10 mouse cellular contexts compared by ENCODE assay signal in the genomic region with DNA sequence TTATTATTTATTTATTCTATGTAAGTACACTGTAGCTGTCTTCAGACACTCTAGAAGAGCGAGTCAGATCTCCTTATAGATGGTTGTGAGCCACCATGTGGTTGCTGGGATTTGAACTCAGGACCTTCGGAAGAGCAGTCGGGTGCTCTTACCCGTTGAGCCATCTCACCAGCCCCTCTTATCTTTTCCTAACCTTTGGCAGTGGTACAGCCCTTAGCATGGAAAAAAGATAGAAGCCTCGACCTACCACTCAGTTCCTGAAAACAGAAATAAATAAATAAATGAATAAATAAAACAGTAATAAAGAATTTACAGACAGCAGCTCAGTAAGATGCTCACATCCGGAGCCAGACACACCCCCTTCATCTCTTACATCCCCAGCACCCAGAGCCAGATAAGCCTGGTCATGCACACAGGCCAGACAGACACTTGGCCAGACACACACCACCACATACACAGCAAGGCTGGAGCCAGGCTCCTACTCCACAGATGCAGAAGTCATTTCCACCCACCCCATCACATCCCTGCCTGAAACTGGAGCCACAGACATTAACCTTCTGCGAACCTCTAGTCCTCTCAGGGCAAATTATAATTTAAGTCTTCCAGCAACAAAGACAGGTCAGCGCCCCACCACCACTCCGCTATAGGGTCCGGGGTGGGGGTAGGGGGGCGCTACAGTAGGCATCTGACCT. TPM values are rescaled to one million over a fixed set of nuclear protein-coding genes. Genes with fewer than 3 reads are reported as not detected.
DNase-seq lines count a peak whose midpoint lies in the region; ATAC-seq and TF ChIP-seq lines count a peak whose summit lies in the region.
"Had no signal": no experiment of that assay in that cellular context is flagged by ENCODE, and none has a peak within 500 bp of the region (broad histone marks: within the 10 kb centered on the region; RNA-seq: fewer than 3 reads in every experiment).

No protein-coding gene starts in this region.

- peaks cover 36 to 58% of the 10 kb centered on the region in 2 experiments for H3K4me1 ChIP-seq in heart, embryonic 14.5 days (ENCODE audit: control insufficient read depth in 2 of 2, insufficient read depth in 2 of 2, low read length in 2 of 2)
- H3K4me1 ChIP-seq in heart, adult 2 months (ENCODE audit: control insufficient read depth, insufficient read depth, low read length), result peaks cover 6% of the 10 kb centered on the region
- H3K4me1 ChIP-seq in embryonic facial prominence, embryonic 12.5 days, result peaks cover 54% of the 10 kb centered on the region
- H3K4me1 ChIP-seq in hindbrain, postnatal 0 days (ENCODE audit: insufficient read depth, low read length), result peaks cover 47% of the 10 kb centered on the region
- peaks cover 50% of the 10 kb centered on the region for H3K4me1 ChIP-seq in midbrain, embryonic 16.5 days (ENCODE audit: control insufficient read depth, insufficient read depth, low read length)

- H3K4me2 ChIP-seq in heart, embryonic 14.5 days (ENCODE audit: low read length), result peak overlapping the region; percentile 95
- peak overlapping the region; percentile 89 for H3K4me2 ChIP-seq in embryonic facial prominence, embryonic 12.5 days (replicated peaks)
- H3K4me2 ChIP-seq in hindbrain, postnatal 0 days (ENCODE audit: low read depth, low read length), result peak overlapping the region; percentile 88
- H3K4me2 ChIP-seq in midbrain, embryonic 16.5 days (ENCODE audit: low read length), result peak overlapping the region; percentile 76

- peak overlapping the region; percentile 27 to 100; a peak in 3 of 4 replicates for H3K27ac ChIP-seq in heart, embryonic 14.5 days (replicated peaks in 1 of 2; ENCODE audit: control insufficient read depth in 1 of 2, insufficient read depth in 1 of 2, low read depth in 2 of 2, low read length in 2 of 2)
- no peak overlapping the region for H3K27ac ChIP-seq in heart, adult 2 months
- peak overlapping the region; percentile 98 for H3K27ac ChIP-seq in embryonic facial prominence, embryonic 12.5 days
- H3K27ac ChIP-seq in hindbrain, postnatal 0 days, result peak overlapping the region; percentile 97; the same call in 1 of the 2 replicates
- H3K27ac ChIP-seq in midbrain, embryonic 16.5 days (ENCODE audit: low read length), result peak overlapping the region; percentile 38

- H3K27me3 ChIP-seq in heart, embryonic 14.5 days (ENCODE audit: control insufficient read depth, insufficient read depth, low read length), result no peaks in the 10 kb centered on the region
- H3K27me3 ChIP-seq in heart, adult 2 months (ENCODE audit: control insufficient read depth, insufficient read depth, low read length), result no peaks in the 10 kb centered on the region
- H3K27me3 ChIP-seq in embryonic facial prominence, embryonic 12.5 days, result no peaks in the 10 kb centered on the region
- H3K27me3 ChIP-seq in hindbrain, postnatal 0 days (ENCODE audit: insufficient read depth, low read length), result no peaks in the 10 kb centered on the region
- H3K27me3 ChIP-seq in midbrain, embryonic 16.5 days (ENCODE audit: control insufficient read depth, insufficient read depth, low read depth, low read length), result no peaks in the 10 kb centered on the region

- 53% methylated on average over 11 of the region's 11 CpGs for WGBS in heart, embryonic 14.5 days
- WGBS in heart, adult 2 months, result 67% methylated on average over 11 of the region's 11 CpGs
- 48% methylated on average over 11 of the region's 11 CpGs for WGBS in embryonic facial prominence, embryonic 12.5 days
- 43% methylated on average over 11 of the region's 11 CpGs for WGBS in hindbrain, postnatal 0 days
- 50% methylated on average over 11 of the region's 11 CpGs for WGBS in midbrain, embryonic 16.5 days

- no peak for TF ChIP-seq CTCF in heart, adult 2 months (IDR thresholded peaks at IDR 0.05)
- no peak for TF ChIP-seq CTCF in hindbrain, postnatal 0 days (IDR thresholded peaks at IDR 0.05; ENCODE audit: low read depth)

- ATAC-seq in heart, embryonic 14.5 days (ENCODE audit: insufficient number of reproducible peaks, insufficient read depth, low FRiP score, low read depth), result no peak
- no peak for ATAC-seq in embryonic facial prominence, embryonic 12.5 days (ENCODE audit: insufficient number of reproducible peaks, insufficient read depth, low FRiP score, low TSS enrichment)
- no peak for ATAC-seq in hindbrain, postnatal 0 days
- no peak for ATAC-seq in midbrain, embryonic 16.5 days

- H3K9me3 ChIP-seq in heart, embryonic 14.5 days (ENCODE audit: control insufficient read depth, low read length), result no peaks in the 10 kb centered on the region
- no peaks in the 10 kb centered on the region for H3K9me3 ChIP-seq in embryonic facial prominence, embryonic 12.5 days
- no peaks in the 10 kb centered on the region for H3K9me3 ChIP-seq in hindbrain, postnatal 0 days (ENCODE audit: low read length)
- H3K9me3 ChIP-seq in midbrain, embryonic 16.5 days (replicated peaks; ENCODE audit: control insufficient read depth, low read length, poor library complexity, severe bottlenecking), result no peaks in the 10 kb centered on the region

- no peak for TF ChIP-seq POLR2A in heart, adult 2 months (IDR thresholded peaks at IDR 0.05; ENCODE audit: insufficient read depth, low read depth, low read length)

- H3K36me3 ChIP-seq in heart, embryonic 14.5 days (ENCODE audit: control insufficient read depth, insufficient read depth, low read length), result peaks cover 10% of the 10 kb centered on the region
- no peaks in the 10 kb centered on the region for H3K36me3 ChIP-seq in heart, adult 2 months (ENCODE audit: control insufficient read depth, insufficient read depth, low read length)
- peaks cover 12% of the 10 kb centered on the region for H3K36me3 ChIP-seq in embryonic facial prominence, embryonic 12.5 days
- peaks cover under 1% of the 10 kb centered on the region; the same call in 1 of the 2 replicates for H3K36me3 ChIP-seq in hindbrain, postnatal 0 days (ENCODE audit: insufficient read depth, low read length)
- peaks cover 3% of the 10 kb centered on the region; the same call in 1 of the 2 replicates for H3K36me3 ChIP-seq in midbrain, embryonic 16.5 days (ENCODE audit: control insufficient read depth, insufficient read depth, low read length)

- H3K79me2 ChIP-seq in heart, adult 2 months (replicated peaks; ENCODE audit: control insufficient read depth, insufficient read depth, low read length), result no peaks in the 10 kb centered on the region; the same call in 1 of the 2 replicates

- H3K4me3 ChIP-seq in heart, embryonic 14.5 days (ENCODE audit: control insufficient read depth in 1 of 2, insufficient read depth in 1 of 2, low read depth in 1 of 2, low read length in 2 of 2), result peak overlapping the region; percentile 78 to 90
- no peak overlapping the region for H3K4me3 ChIP-seq in heart, adult 2 months
- peak overlapping the region; percentile 91 for H3K4me3 ChIP-seq in embryonic facial prominence, embryonic 12.5 days
- H3K4me3 ChIP-seq in hindbrain, postnatal 0 days (ENCODE audit: low read length), result peak overlapping the region; percentile 74
- peak overlapping the region; percentile 88 for H3K4me3 ChIP-seq in midbrain, embryonic 16.5 days (ENCODE audit: low read depth, low read length)

- TF ChIP-seq EP300 in heart, adult 2 months (IDR thresholded peaks at IDR 0.05; ENCODE audit: insufficient read depth, low read depth, low read length), result no peak

- no peak for DNase-seq in heart, adult 2 months
- DNase-seq in hindbrain, postnatal 0 days (ENCODE audit: low spot score), result no peak
- no peak for DNase-seq in layer of hippocampus, adult 8-10 months (ENCODE audit: low spot score in 2 of 2)
- no peak for DNase-seq in thymus, postnatal 10 days (ENCODE audit: low spot score in 2 of 2)
- no peak for DNase-seq in urinary bladder, postnatal 4 days (ENCODE audit: low spot score in 2 of 2)
- DNase-seq: gastrocnemius, postnatal 36 days; lung, postnatal 14 days had no signal

- peak overlapping the region; percentile 98 for H3K9ac ChIP-seq in heart, embryonic 14.5 days (ENCODE audit: low read length)
- no peak overlapping the region for H3K9ac ChIP-seq in heart, adult 2 months (ENCODE audit: low read depth, low read length)
- peak overlapping the region; percentile 97 for H3K9ac ChIP-seq in embryonic facial prominence, embryonic 12.5 days
- H3K9ac ChIP-seq in hindbrain, postnatal 0 days (replicated peaks; ENCODE audit: low read length), result peak overlapping the region; percentile 97; the same call in 1 of the 2 replicates
- peak overlapping the region; percentile 94 for H3K9ac ChIP-seq in midbrain, embryonic 16.5 days (ENCODE audit: low read depth, low read length)

- intact Hi-C loops in heart, adult 2 months (cut with DNase I), result no loop called here

RNA-seq across cellular contexts. Expression of a gene that starts 3.0 kb away (rescaled TPM):
- polyA plus RNA-seq in heart, embryonic 14.5 days (2014; fragmentation: Nextera tagmentation; extraction: Ambion mirVana), result 12.5 and 14.5 TPM in 2 replicates
- 1 to 10 TPM; 4.1 to 5.6 TPM for total RNA-seq in heart, adult 2 months (2021)
- polyA plus RNA-seq in heart, adult 2 months (2012; rRNA removed), result 9.5 and 17.8 TPM in 2 replicates
- 20.6 and 21.6 TPM in 2 replicates for polyA plus RNA-seq in embryonic facial prominence, embryonic 12.5 days (2016; fragmentation: Nextera tagmentation; extraction: Ambion mirVana)
- 11.3 and 18.0 TPM in 2 replicates for total RNA-seq in hindbrain, postnatal 0 days (2014; rRNA removed)
- polyA plus RNA-seq in hindbrain, postnatal 0 days (2015; fragmentation: Nextera tagmentation; extraction: Ambion mirVana), result 13.3 and 14.8 TPM in 2 replicates
- polyA plus RNA-seq in midbrain, embryonic 16.5 days (2015; fragmentation: Nextera tagmentation; extraction: Ambion mirVana), result 18.2 and 19.1 TPM in 2 replicates
- 10 to 100 TPM; 23.9 to 35.3 (median 29.0) TPM for total RNA-seq in layer of hippocampus, adult 8-10 months (2022)

RNA-seq across cellular contexts. Expression of a gene that starts 5.9 kb away (rescaled TPM):
- polyA plus RNA-seq in heart, embryonic 14.5 days (2014; fragmentation: Nextera tagmentation; extraction: Ambion mirVana), result 430 and 441 TPM in 2 replicates
- 100 to 1,000 TPM; 135 to 139 TPM for total RNA-seq in heart, adult 2 months (2021)
- polyA plus RNA-seq in heart, adult 2 months (2012; rRNA removed), result 273 and 314 TPM in 2 replicates
- 447 and 479 TPM in 2 replicates for polyA plus RNA-seq in embryonic facial prominence, embryonic 12.5 days (2016; fragmentation: Nextera tagmentation; extraction: Ambion mirVana)
- total RNA-seq in hindbrain, postnatal 0 days (2014; rRNA removed), result 453 and 498 TPM in 2 replicates
- polyA plus RNA-seq in hindbrain, postnatal 0 days (2015; fragmentation: Nextera tagmentation; extraction: Ambion mirVana), result 499 and 523 TPM in 2 replicates
- 387 and 401 TPM in 2 replicates for polyA plus RNA-seq in midbrain, embryonic 16.5 days (2015; fragmentation: Nextera tagmentation; extraction: Ambion mirVana)
- total RNA-seq in layer of hippocampus, adult 8-10 months (2022), result 100 to 1,000 TPM; 121 to 145 (median 133) TPM

RNA-seq across cellular contexts. Expression of a gene that starts 11.7 kb away (rescaled TPM):
- polyA plus RNA-seq in heart, embryonic 14.5 days (2014; fragmentation: Nextera tagmentation; extraction: Ambion mirVana), result 52.6 and 63.2 TPM in 2 replicates
- total RNA-seq in heart, adult 2 months (2021), result 100 to 1,000 TPM; 130 to 137 TPM
- 82.7 and 106 TPM in 2 replicates for polyA plus RNA-seq in heart, adult 2 months (2012; rRNA removed)
- polyA plus RNA-seq in embryonic facial prominence, embryonic 12.5 days (2016; fragmentation: Nextera tagmentation; extraction: Ambion mirVana), result 11.6 and 13.7 TPM in 2 replicates
- total RNA-seq in hindbrain, postnatal 0 days (2014; rRNA removed), result 21.2 and 24.0 TPM in 2 replicates
- 47.6 and 52.0 TPM in 2 replicates for polyA plus RNA-seq in hindbrain, postnatal 0 days (2015; fragmentation: Nextera tagmentation; extraction: Ambion mirVana)
- 24.4 and 29.8 TPM in 2 replicates for polyA plus RNA-seq in midbrain, embryonic 16.5 days (2015; fragmentation: Nextera tagmentation; extraction: Ambion mirVana)
- total RNA-seq in layer of hippocampus, adult 8-10 months (2022), result 10 to 100 TPM; 45.2 to 60.0 (median 56.7) TPM

RNA-seq across cellular contexts. Expression of a gene that starts 34.1 kb away (rescaled TPM):
- 3.2 and 3.3 TPM in 2 replicates for polyA plus RNA-seq in heart, embryonic 14.5 days (2014; fragmentation: Nextera tagmentation; extraction: Ambion mirVana)
- 10 to 100 TPM; 67.1 to 72.5 TPM for total RNA-seq in heart, adult 2 months (2021)
- 37.9 and 46.2 TPM in 2 replicates for polyA plus RNA-seq in heart, adult 2 months (2012; rRNA removed)
- polyA plus RNA-seq in embryonic facial prominence, embryonic 12.5 days (2016; fragmentation: Nextera tagmentation; extraction: Ambion mirVana), result 3.2 and 3.4 TPM in 2 replicates
- total RNA-seq in hindbrain, postnatal 0 days (2014; rRNA removed), result 43.9 and 60.8 TPM in 2 replicates
- polyA plus RNA-seq in hindbrain, postnatal 0 days (2015; fragmentation: Nextera tagmentation; extraction: Ambion mirVana), result 1.5 and 1.7 TPM in 2 replicates
- polyA plus RNA-seq in midbrain, embryonic 16.5 days (2015; fragmentation: Nextera tagmentation; extraction: Ambion mirVana), result 3.3 and 3.5 TPM in 2 replicates
- 100 to 1,000 TPM; 110 to 149 (median 126) TPM for total RNA-seq in layer of hippocampus, adult 8-10 months (2022)

RNA-seq across cellular contexts. Expression of a gene that starts 47.2 kb away (rescaled TPM):
- polyA plus RNA-seq in heart, embryonic 14.5 days (2014; fragmentation: Nextera tagmentation; extraction: Ambion mirVana), result 0.80 and 1.1 TPM in 2 replicates
- 10 to 100 TPM; 20.8 to 21.4 TPM for total RNA-seq in heart, adult 2 months (2021)
- 13.8 and 18.1 TPM in 2 replicates for polyA plus RNA-seq in heart, adult 2 months (2012; rRNA removed)
- 2.6 and 3.0 TPM in 2 replicates for polyA plus RNA-seq in embryonic facial prominence, embryonic 12.5 days (2016; fragmentation: Nextera tagmentation; extraction: Ambion mirVana)
- total RNA-seq in hindbrain, postnatal 0 days (2014; rRNA removed), result 127 TPM in 2 replicates
- 4.3 and 5.1 TPM in 2 replicates for polyA plus RNA-seq in hindbrain, postnatal 0 days (2015; fragmentation: Nextera tagmentation; extraction: Ambion mirVana)
- polyA plus RNA-seq in midbrain, embryonic 16.5 days (2015; fragmentation: Nextera tagmentation; extraction: Ambion mirVana), result 5.0 and 5.1 TPM in 2 replicates
- total RNA-seq in layer of hippocampus, adult 8-10 months (2022), result 100 to 1,000 TPM in 3 of 4 experiments, 10 to 100 TPM in 1; 97.5 to 127 (median 109) TPM
